Mouse (Mus musculus): ENCODE results near the gene Onecut3.

The Onecut3 gene

DNA sequence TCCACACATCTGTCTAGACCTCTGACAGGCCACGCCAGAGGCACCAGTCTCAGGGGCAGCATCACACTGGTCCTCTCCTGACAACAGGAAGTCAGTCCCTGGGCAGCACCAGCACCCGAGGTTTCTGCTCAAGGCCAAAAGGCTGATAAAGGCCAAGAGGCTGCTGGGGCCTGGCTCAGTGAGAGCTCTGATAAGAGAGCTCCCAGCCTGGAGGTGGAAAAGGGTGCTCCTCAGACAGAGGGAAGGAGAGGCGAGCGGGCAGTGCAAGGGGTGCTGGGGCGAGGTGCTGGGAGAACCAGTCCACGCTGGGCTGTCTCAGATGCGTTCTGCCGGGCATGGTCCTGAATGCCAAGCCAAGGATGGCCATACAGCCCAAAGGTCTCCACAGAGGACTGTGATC lies 58.9 kb downstream of the Onecut3 start:
- no peak for DNase-seq (ENCODE audit: low spot score)

DNA sequence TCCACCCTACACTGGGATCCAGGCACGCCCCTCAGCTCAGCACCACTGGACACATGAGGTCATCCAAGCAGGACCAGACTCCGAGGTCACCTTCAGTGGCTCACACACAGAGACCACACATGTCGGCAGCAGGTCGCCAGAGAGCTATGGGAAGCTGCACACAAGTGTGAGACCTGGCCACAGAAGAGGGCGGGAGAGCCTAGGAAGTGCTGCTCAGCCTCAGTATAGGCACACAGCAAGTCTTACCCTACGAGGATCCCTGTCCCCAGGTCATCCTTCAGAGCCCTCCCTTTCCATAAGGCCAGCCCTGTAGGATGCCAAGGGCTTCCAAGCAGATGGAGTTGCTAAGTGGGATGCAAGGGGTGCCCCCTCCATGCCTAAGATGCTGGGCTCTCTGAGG lies 59.4 kb downstream of the Onecut3 start:
- DNase-seq (ENCODE audit: low spot score): no peak

DNA sequence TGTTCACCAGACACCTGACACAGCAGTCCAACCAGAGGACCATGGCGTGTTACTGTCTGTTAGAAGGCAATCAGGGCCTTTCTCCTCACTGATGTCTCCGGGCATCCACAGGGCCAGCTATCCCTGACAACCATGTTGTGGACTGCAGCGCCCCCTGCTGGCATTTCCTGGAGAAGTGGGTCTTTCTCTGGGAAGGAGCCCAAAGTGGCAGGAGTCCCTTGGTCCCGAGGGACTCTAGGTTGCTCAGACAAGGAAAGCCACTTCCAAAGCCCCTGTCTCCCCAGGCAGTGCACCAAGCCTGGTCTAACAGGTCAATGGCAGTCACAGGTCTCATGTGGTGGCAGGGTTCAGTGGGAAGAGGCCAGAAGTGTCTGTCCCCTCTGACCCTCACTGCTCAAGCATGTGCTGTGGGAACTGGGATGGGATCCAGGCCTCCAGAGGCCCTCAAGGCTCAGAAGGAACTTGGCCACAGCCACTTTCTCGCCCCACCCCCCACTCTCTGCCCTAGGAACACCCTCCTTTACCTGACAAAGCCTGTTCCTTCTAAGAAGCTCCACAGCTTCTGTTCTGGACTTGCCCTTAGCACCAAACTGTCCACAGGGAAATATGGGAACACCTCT lies 62.8 kb downstream of the Onecut3 start:
- DNase-seq (ENCODE audit: low spot score): peak; percentile 62

DNA sequence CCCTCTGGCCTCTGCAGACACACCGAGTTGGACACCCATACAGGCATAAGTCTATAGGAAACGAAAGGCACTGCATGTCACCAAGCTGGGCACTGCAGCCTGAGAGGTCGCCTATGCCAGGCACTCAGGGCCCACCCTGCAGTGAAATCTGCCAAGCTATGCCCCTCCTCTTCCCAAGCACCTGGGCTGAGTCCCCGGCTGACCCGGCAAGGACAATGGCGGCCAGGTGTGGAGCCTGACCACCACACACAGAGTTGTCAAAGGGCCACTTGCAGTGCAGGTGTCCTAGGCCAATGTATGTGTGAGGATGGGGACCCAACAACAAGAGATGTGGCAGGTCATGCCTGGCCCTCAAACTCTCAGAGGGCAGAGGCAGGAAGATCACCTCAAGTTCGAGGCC lies 64.8 kb downstream of the Onecut3 start:
- no peak for DNase-seq (ENCODE audit: low spot score)

GRCm38 (mm10) chr10:80560621-80561020 lies 66.0 kb downstream of the Onecut3 start:
- no peak for DNase-seq (ENCODE audit: low spot score)

GRCm38 (mm10) chr10:80561116-80561944 lies 66.7 kb downstream of the Onecut3 start, which contains the start of gene Rexo1:
TSS of gene Rexo1 (minus strand) at chr10:80561560.
- DNase-seq (ENCODE audit: low spot score): peak; percentile 92

- peak; percentile 81 for DNase-seq (ENCODE audit: low spot score)
Measured at GRCm38 (mm10) chr10:80566375-80567092, 71.9 kb downstream of the Onecut3 start.

All from T-cell, adult 2 months (primary cell).